Mouse (Mus musculus): Measurements from ENCODE around the gene Rbm47.
"Not testable (repeated sequence)": the region's sequence is repeated elsewhere in the genome, so short reads cannot be mapped to it uniquely, and the experiment has no call there.

Gene Rbm47

DNA sequence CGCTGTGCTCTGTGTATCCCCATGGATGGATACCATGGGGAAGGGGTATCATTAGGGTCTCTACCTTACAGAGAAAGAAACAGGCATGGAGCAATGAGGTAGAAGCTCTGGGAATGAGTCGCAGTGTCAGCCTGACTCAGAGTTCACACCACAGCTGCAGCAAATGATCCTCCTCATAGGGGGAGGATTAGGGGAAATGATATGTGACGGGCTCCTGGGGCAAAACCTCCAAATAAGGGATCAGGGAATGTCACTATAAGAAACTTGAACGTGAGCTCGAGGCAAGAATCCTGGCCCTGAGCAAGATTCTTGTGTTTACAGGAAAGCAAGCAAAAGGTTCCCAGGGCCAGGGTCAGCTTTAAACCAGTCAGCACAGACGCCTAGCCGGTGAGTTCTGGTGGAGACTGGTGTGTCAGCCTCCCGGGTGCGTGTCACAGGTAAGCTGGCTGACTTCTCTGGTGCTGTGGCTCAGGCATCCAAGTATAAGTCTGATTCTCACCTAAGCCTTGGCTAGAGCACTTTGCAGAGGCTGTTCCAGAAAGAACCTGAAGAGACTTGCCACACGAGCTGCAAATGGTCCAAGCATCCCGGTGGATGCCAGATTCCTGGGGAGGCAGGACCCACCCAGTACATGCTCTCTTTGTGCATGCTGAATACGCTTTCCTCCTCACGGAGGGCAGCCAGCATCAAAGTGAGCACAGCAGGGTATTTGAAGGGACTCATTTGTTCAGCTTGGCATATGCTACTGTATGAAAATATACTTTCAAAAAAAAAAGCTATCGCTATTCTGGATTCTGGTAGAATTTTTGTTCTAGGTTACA, 138.3 kb downstream of the Rbm47 start:
- in situ Hi-C loops (cut with MboI; ENCODE audit: low sequenced_read_pairs) = no loop called here

GRCm38 (mm10) chr5:66032826-66033225, 140.1 kb downstream of the Rbm47 start:
- in situ Hi-C loops (cut with MboI; ENCODE audit: low sequenced_read_pairs) = no loop called here

GRCm38 (mm10) chr5:66031699-66032098, 141.2 kb downstream of the Rbm47 start:
- in situ Hi-C loops (cut with MboI; ENCODE audit: low sequenced_read_pairs) = no loop called here

DNA sequence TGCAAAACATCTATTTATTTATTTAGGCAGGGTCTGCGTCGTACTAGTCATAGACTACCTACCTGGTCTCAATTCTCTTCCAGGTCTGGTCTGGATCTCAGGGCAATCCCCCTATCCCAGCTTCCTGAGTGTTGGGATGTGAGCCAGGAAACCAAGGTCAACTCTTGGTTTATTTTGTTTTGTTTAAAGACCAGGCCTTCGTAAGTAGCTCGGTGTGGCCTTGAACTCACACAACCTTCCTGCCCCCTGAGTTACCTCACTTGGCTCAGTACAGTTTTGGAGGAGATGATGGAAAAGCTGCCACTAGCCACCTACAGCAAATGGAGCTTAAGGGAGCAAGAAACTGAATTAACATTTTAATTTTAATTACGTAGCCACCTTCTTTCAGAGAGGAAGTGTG, 144.7 kb downstream of the Rbm47 start:
- in situ Hi-C loops (cut with MboI; ENCODE audit: low sequenced_read_pairs) = no loop called here

DNA sequence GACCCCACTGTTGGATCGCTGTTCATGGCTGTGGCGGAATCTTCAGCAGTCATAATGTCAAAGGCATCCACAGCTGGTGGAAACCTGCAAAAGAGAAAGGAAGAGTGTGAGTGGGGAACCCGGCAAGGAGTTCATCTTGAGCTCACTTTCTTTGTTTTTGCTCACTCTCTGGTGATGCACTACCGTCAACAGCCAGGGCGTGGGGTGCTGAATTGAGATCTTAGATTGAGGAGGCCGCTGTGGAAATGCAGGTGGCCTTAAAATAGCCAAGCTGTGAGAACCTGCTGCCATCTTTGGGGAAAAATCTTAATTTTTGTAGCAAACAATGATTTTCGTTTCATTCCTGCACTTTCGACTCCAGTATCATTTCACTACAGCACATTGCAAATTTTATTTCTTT, 145.7 kb downstream of the Rbm47 start:
- in situ Hi-C loops (cut with MboI; ENCODE audit: low sequenced_read_pairs) = no loop called here

- in situ Hi-C loops (cut with MboI; ENCODE audit: low sequenced_read_pairs) = no loop called here
Measured at GRCm38 (mm10) chr5:66026796-66027195, 146.1 kb downstream of the Rbm47 start.

- in situ Hi-C loops (cut with MboI; ENCODE audit: low sequenced_read_pairs) = no loop called here
Measured at GRCm38 (mm10) chr5:66015449-66015961, 157.4 kb downstream of the Rbm47 start.

- in situ Hi-C loops (cut with MboI; ENCODE audit: low sequenced_read_pairs) = no loop called here
Measured at GRCm38 (mm10) chr5:66014437-66014836, 158.5 kb downstream of the Rbm47 start.

DNA sequence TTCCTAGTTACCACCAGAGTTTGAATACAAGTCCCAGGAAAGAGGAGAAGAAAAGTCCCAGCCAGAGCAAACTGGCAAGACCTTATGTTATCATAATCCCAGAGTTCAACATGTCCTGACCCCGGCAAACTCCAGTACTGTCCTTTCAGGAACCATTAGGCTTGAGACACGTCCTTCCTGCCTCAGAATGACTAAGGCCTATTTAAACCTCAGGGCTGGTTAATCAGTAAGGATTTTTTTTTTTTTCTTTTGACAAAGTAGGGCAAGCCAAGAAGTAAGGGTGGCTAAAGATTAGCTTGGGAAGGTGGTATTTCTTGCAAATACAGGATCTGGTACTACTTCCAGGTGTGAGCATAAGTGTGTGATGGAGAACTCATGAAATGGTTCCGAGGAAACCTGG, 158.9 kb downstream of the Rbm47 start:
- in situ Hi-C loops (cut with MboI; ENCODE audit: low sequenced_read_pairs) = no loop called here

DNA sequence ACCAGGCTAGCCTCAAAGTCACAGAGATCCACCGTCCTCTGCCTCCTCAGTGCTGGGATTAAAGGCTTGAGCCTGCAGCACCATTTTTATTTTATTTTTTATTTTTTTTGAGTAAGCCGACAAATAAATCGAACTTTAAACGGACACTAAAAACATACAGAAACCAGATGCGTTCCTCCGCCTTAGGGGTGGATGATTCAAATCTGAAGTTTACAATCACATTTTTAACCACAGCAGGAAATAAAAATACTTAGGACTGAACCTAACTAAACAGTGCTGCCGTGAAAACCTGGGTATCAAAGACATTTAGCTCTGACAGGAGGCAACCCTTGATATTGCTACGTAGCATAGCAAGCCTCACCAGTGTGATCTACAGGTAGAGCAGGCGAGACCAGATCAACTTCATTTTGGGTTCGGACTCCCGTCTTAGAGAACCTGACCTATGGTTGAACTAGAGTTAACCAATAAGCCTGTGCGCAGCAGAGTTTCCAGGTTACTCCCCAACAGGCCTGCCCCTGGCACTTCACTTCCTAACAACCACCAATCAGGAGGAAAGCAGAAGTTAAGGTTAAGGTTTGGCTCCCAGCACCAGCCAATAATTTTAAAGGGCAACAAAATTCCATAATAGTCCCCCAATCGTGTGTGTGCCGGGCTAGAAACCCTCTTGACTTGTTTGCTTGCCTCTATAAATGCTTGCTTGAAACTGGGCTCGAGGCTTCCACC, 164.5 kb downstream of the Rbm47 start:
- in situ Hi-C loops (cut with MboI; ENCODE audit: low sequenced_read_pairs) = no loop called here

DNA sequence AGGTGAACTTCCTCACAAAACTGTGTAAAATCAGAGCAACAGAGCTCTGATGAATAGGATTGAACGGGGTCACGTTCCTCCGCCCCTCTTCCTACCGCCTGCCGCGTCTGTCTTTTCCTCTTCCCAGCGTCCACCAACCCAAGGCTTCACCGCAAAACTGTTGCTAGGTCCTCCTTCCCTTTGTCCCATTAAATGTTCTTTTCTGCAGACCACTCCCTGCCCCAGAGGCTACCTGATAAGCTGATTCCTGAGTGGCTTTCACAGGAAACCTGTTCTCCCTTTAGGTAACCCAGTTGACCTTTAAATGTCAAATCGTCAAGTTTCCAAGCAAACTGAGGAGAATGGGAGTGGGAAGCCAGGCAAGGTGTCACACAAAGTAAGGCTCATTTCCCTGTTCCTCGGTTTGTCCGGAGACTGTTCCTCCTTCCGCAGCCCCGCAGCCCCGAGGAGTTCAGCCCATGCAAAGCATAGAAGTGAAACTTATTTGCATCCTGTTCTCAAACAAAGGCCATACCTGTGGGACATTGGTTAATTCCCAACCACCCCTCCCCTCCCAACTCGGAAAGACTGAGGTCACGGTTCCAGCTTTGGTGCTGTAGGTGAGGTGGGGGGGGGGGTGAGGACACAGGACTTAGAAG, 167.8 kb downstream of the Rbm47 start:
- in situ Hi-C loops (cut with MboI; ENCODE audit: low sequenced_read_pairs) = no loop called here

DNA sequence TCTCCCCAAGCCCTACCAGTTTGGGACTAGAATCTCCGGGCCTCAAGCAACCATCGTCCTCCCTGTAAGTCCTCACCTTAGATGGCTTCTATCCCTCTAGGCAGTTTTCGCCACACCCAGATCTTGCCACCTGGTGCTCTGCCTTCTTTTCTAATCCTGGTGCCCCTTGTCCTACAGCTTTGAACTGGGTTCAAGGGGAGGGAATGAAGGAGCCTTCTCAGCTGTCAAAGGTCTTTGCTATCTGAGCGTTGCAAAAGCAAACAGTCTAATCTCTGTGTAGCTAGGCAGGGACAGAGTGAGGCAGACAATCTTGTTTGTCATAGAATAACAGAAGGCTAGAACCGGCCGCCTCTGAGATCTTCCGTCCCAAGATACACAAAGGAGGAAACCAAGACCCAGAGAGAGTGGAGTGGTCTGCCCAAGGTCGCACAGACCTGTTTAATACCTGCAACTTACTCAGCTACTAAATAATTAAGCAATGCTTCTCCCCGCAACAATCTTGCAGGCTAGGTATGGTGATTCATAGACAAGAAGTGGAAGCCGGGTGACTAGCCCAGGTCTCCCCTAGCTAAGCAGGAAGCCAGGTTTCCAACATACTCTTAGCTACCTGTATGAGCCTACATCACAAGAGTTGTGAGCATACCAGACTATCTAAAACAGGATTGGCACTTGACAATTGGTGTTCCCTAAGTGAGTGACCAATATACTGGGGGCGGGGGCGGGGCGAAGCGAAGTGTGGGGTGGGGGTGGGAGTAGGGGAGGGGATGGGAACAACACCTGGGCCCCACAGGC, 168.6 kb downstream of the Rbm47 start, which contains the start of gene 9130230L23Rik:
Gene 9130230L23Rik (minus strand): TSS at position 152 of the 792 bp plus-strand sequence.
- in situ Hi-C loops (cut with MboI; ENCODE audit: low sequenced_read_pairs) = no loop called here

DNA sequence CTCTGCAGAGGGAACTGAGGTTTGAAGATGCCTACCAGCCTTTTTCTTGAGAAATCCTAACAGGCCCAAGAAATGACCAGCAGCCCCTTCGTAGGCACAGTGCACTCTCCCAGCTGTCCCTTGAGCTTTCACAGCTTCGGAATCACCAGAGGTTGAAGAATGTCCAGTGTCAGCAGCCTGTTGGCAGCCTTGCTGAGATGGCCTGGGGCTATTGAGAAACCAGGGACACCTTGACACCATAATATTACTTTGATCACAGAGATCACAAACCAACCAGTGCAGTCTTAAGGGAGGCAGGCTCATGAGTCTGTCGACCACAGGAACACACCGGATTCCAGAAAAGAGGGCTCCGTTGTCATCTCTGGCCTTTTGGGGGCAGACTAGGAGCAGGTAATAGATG, 171.7 kb downstream of the Rbm47 start:
- in situ Hi-C loops (cut with MboI; ENCODE audit: low sequenced_read_pairs) = no loop called here

DNA sequence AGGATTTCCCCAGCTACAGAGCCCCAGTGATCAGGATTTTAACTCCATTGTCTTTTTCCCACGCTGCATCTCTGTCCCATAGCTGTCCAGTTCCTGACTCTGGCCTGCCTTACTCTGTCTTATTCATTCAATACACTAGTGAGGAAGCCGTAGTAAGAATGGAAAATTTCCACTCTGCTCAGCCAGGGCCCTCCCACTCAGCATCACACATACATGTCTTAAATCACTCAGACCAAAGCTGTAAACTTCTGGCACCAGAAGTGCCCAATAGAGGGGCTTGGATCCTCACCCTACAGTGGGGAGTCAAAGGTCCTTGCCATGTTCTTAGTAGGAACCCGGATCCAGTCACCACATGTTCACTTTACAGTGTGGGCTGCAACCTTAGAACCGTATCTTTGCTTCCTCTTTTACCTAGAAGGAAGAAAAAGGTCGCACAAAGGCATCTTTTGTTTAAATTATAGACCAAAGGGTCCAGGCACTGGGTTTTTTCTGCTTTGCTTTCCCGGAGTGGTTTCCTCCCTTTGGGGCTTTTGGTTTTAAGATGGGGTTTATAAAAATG, 172.3 kb downstream of the Rbm47 start:
- in situ Hi-C loops (cut with MboI; ENCODE audit: low sequenced_read_pairs) = no loop called here

- in situ Hi-C loops (cut with MboI; ENCODE audit: low sequenced_read_pairs) = no loop called here
Measured at GRCm38 (mm10) chr5:66000074-66000473, 172.8 kb downstream of the Rbm47 start.

DNA sequence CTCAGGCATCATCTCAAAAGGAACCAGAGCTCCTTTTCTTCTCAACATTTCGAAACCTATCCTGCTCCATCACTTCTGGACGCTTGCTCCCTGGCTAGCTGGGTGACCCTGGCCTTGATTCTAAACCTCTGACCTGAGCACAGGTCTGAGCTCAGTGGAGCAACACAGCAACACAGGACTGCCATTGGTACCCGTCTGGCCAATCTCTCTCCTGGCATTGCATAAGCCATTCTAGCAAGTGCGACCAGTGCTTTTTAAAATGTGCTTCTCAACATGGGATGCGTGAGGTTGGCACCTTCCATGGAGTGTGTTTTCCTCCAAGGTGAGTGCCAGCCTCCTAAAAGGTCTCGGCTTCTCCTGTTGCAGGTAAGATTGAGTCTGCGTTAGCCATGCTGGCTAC, 173.8 kb downstream of the Rbm47 start:
- in situ Hi-C loops (cut with MboI; ENCODE audit: low sequenced_read_pairs) = no loop called here

DNA sequence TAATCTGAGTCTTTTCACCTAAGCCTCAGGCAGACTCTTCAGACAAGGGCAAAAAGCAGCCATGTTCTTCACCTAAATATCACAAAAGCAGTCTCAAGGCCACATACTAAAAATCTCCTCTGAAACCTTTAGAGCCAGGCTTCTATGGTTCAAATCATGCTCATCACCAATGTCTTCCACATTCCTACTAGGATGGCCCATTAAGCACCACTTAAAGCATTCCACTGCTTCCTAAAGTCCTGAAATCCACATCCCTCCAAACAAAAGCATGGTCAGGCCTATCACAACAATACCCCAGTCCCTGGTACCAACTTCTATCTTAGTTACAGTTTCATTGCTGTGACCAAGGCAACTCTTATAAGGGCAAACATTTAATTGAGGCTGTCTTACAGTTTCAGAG, 175.1 kb downstream of the Rbm47 start:
- in situ Hi-C loops (cut with MboI; ENCODE audit: low sequenced_read_pairs) = no loop called here

- in situ Hi-C loops (cut with MboI; ENCODE audit: low sequenced_read_pairs) = no loop called here
Measured at GRCm38 (mm10) chr5:65994643-65995042, 178.3 kb downstream of the Rbm47 start.

DNA sequence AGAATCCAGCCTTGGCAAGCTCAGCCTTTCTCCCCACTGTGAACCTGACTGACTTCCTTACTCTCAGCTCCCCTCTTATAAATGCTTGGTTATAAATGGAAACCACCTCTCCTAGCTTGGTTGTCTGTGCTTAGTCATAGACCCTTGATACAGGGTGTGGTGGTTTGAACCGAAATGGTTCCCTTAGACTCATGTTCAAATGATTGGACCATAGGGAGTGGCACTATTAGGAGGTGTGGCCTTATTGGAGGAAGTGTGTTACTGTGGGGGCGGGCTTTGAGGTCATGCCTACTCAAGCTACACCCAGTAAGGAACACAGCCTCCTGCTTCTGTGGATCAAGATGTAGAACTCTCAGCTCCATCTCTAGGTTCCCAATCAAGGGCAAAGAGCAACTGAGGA, 181.7 kb downstream of the Rbm47 start:
- in situ Hi-C loops (cut with MboI; ENCODE audit: low sequenced_read_pairs) = no loop called here

GRCm38 (mm10) chr5:65987004-65987403, 185.9 kb downstream of the Rbm47 start:
- in situ Hi-C loops (cut with MboI; ENCODE audit: low sequenced_read_pairs) = not testable (repeated sequence)
